Mouse (Mus musculus) stomach, postnatal 0 days (tissue): ENCODE measurements around the gene Heatr4.

ENCODE experiments used
- CTCF ChIP-seq: IDR thresholded peaks from 2 replicates; pipeline ENCODE4 v1.5.1; 2016; ENCODE audit warnings: antibody characterized with exemption, low read depth, mild to moderate bottlenecking, moderate library complexity
- EP300 ChIP-seq: optimal IDR thresholded peaks from 2 replicates; pipeline ENCODE3; 2016; ENCODE audit warnings: antibody characterized with exemption

- TF ChIP-seq CTCF (no peak), EP300 (no peak)
These were observed 42.7 kb downstream of the Heatr4 start for GRCm38 (mm10) chr12:83941938-83942337.
